Mouse (Mus musculus) MN1 (cell line): ENCODE data around the gene Irf3.

Experiments
- DNase-seq: peaks from one replicate; pipeline ENCODE4 v3.0.0-alpha.2; 2016; ENCODE audit warnings: low spot score

The Irf3 gene

DNA sequence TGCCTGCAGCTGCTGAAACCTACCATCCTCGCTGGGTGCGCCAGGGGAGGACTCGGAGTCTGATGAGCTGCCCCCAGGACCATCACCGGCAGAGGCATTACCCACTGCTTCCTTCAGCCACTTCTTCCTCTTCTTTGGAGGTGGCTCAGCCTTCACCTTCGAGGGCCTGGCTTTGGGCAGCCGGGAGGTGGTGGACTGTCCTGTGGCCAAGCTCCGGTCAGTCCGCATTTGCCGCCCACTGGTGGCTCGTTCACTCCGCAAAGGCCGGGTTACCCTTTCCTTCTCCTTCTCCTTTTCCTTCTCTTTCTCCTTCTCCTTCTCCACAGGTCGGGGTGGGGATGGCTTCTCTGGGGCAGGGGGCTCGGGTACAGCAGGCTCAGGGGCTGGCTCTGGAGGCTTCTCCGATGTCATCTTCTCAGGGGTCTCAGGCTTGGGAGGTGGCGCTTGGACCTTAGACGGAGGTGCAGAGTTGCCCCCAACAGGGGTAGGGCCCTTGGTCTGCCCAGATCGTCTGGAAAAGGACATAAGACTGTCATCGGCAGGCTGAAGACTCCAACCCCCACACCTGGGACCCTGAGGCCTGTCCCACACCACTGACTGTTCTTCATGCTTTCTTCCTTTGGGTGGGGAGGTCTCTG, 36.4 kb downstream of the Irf3 start:
- no peak for DNase-seq

DNA sequence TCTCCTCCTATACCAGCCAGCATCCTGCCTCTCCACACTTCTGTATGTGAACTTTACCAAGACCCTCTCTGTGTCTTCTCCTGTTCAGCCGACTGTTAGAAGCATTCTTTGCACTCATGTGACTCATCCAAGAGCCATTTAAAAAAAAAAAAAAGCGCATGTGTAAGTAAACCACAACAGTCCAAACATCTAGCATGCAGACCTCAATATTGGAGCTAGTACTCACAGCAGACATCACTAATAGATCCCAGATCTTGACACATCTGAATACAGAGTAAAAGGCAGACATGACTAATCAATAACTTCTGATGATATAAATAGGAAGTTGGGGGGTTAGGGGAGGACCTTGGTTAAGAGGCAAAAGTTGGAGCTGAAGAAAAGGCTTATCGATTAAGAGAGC, 38.2 kb downstream of the Irf3 start:
- DNase-seq = peak; percentile 27

DNA sequence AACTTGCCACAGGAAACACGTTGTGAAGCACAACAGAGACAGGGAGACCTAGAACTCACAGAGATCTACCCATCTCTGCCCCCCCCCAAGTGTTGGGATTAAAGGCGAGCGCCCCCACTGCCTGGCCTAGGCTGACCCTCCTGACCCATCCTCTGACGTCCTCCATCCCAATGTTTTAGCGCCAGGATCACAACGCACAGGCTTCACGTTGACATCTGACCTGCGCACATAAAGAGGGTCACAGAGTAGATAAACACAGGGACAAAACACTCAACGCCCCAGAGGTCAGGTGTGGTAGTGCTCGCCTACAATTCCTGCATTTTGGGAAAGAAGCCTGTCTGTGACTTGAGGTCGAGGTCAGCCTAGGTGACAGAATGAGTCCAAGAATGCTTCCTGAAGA, 39.3 kb downstream of the Irf3 start:
- DNase-seq = no peak

DNA sequence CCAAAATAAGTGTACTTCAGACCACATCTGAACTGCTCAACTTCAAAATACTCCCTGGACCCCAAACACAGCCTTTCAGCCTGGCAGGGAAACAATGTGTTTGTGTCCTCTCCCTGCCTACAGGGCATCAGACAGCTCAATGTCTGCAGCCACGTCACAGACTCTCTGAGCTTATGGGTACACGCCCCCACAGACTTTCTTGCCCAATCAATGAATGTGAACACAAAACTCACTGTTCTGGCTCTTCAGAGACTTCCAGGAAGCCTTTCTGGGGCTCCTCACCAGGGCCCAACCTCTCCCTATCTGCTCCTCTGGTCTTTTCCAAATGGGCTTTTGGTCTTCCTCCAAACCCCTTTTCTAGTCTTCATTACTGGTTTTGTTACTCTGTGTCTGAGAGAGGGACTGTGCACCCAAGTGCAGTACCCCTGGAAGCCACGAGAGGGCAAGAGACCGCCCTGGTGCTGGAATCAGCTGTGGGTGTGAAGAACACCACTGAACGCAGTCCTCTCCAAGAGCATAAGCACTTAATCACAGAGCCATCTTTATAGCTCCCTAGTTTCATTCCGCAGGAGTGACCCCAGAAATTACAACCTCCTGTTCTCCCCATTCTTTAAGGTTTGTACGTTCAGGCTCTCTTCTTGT, 40.4 kb downstream of the Irf3 start:
- DNase-seq = no peak

DNA sequence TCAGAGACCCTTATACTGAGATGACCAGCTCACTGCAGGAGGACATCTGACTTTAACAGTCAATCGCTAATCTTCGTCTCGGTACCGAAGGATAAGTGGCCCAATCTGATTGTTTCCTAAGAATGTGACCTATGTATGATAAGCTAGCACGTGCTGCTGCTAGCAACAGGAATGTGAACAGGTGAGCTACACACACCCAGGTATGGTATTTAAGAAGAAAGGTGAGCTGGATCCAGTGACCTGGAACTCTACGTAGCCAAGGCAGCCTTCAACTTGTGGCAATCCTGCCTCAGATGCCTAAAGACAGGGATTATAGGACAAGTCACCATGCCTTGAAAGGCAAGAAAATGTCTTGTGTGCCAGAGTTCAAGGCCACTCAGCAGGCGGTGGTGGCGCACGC, 41.0 kb downstream of the Irf3 start:
- DNase-seq = no peak

DNA sequence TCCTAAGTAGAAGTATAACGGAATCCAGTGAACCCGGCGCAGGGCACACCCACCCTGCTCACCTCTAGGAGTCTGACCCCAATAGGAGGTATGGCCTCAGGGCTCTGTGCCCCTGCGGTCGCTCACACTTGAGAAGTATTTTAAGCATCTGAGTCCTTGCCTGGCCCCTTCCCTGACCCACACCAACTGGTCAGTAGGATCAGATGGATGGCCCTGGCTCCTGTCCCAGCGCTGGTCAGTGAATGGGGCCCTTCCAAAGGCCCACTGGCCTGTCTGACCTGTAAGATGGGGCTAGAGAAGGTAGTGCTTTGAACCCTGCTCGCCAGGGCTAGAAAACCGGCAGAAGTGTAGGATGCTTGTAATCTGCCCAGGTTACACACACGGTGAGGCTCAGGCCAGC, 43.4 kb downstream of the Irf3 start:
- DNase-seq = no peak

DNA sequence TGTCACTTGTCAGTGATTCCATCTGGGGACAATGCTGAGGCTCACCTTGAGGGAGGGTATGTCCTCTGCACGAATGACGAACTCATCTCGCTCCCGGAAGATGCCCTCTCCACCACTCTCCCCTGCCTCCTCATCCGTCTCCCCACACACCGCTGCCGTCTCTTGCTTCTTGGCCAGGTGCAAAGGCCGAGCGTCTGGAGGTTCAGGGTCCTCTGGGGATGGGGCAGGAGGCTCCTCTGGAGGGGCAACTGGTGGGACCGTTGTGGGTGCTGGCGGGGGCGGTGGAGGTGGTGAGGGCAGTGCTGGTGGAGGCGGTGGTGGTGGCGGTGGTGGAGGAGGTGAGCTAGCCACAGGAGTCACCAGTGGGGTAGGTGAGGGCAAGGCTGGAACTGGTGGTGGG, 45.9 kb downstream of the Irf3 start:
- DNase-seq = no peak

DNA sequence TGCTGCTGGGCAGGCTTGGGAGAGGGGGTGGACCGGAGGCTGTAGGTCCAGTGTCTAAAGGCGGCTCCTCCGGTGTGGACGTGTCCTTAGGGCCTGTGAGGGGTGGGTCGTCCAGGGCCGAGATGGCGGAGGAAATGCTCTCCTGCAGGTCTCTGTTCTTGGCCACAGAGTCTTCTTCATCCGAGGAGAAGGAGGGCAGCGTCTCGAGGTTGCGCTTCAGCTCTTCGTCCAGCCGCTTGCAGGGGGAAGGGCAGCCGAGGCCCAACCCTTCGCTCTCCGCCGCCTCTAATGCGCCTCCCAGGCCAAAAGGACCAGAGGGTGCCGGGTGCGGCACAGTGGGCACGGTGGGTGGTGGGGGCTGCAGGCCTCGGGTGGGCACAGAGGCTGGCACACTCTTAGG, 48.3 kb downstream of the Irf3 start:
- no peak for DNase-seq

DNA sequence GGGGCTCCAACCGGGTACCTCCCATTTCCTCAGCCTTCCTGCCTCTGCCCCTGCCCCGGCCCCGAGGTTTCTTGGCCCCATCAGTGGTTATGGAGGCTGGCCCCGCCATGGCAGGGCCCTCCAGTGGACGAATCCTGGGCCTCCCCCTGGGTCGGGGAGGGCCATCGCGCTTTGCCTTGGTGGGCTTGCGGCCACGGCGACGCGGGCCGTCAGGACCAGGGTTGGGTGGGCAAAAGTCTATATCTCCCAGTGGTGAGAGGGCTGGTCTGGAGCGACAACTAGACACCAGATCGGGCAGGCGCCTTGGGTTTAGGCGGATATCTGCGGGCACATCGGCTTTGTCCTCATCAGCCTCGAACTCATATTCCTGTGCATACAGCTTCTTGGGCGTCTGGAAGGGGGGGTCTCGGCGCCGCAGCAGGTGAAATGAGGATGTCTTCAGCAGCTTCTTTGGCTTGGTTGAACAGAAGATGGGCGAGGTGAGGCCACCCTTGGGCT, 49.5 kb downstream of the Irf3 start:
- DNase-seq = no peak

DNA sequence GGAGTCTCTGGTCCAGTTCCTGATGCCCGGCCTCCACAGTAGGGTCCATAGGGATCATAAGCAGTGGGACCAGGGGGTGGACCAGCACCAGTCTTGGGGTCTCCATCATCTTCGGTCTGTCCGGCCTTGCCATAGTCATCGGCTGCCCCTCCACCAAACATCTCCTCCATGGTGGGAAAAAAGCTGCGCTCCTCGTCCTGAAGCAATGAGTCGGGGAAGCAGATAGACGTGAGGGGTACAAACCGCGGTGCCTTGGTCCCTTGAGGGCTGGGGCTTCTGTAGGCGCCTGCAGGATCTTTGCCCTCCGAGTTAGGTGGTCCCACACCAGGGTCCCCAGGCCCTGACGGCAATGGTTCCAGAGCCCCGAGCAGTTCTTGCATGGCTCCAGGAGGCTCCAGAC, 50.0 kb downstream of the Irf3 start:
- no peak for DNase-seq

DNA sequence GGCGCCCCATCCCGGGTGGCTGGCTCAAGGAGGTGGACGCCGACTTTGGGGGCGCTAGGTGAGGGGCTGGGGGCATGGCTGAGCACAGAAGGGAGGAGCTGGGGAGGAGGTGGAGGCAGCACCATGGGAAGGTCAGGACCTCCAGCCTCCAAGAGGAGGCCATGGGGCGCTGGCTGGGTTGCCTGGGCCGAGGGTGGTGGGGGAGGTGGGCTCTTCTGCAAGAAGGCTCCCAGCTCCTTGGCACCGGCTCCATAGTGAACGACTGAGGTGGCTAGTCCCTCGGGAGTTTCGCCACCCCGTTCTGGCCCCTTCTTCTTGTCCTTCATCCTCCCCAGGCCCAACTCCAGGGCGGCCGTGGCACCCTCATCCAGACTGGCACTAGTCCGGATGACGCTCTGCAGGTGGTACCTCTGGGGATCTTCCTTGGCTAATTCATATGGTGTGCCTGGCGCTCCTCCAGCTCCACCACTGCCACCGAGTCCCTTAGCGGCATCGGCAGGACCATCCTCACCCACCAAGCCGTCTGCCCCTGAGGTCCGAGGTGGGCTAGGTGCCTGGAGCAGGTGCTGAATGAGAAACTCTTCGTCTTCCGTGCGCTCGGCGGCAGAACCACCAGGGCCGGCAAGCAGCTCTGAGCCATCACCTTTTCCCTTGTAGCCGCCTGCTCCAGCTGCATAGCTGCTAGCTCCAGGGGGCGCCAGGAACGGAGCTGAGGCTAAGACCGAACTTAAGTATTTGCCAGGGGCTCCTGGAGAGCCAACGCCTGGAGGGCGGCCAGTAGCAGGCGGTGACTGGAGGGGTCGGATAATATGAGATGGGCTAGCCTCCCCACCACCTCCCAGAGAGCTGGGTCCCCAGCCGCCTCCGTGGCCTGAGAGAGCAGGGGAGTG, 50.8 kb downstream of the Irf3 start:
- DNase-seq = peak; percentile 33

DNA sequence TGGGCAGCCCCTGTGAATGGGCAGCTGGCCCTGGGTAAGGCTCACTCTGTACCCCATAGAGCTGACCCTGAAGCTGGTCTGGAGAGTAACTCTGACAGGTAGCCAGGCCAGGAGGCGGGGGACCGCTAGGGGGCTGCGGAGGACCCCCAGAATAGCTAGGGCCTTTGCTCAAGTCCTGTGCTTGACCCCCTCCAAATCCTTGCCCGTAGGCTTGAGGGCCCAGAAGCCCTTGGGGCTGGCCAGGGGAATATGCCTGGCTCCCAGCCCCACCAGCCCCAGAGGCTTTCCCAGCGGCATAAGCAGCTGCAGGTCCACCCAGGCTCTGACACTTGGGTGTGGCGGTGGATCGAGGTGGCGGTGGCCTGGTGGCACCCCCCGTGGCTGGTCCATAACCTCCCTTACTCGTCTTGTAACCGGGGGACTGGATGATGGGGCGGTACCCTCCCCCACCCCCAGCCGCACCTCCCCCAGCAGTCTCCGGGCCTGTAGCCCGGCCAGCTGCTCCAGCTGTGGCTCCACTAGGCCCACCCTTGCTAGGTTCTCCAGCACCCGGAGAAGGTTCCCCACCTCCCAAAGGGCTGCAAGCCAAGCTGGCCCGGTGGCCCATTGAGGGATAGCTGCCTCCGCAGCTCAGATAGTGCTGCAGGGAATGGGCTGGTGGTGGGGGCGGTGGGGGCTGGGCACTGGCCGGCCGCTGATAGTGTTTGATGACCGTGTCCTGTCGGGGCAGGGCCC, 51.6 kb downstream of the Irf3 start:
- peak; percentile 26 for DNase-seq

DNA sequence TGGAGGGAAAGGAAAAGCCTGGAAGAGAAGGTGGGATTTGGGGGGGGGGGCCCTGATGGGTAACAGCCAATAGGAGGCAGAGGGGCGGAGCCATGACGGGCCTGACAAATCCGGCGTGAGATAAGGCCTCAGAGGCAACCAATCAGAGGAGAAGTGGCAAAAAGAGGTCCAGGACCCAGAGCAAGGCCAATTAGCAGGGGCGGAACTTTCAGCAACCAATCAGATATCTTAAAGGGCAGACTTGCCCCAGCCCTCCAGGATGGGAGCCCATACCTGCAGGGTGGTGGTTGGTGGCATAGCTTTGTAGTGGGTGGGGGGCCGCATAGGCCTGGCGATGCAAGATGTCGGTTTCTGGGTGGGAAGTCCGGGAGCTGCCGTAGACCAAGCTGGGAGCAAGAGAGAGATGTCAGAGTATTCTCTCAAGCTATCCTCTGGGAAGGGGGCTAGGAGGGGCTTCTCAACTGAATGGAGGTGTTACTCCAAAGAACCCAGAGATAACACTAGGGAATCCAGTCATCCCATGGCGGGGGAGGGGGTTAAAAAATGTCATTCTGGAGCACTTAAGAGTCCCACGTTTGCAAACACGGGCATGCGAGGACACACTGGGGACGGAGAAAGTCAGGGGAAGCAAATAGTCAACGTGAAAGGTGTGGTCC, 53.6 kb downstream of the Irf3 start:
- DNase-seq = peak; percentile 87

DNA sequence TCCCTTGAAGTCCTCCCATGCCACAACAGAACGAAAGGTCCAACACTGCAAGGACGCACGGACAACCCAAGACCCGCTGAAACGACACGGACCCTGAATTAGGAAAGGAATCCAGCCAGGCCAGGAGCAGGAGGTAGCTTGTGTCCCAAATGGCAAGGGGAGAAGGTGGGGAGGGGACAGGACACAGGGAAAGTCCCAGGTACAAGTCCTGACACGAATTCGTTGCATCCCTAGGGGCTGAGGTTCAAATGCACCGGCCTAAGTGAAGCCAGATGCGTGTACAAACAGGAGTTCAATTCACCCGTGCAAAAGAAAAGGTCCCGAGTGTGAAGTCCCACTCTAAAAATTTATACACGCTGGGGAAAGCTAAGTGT, 54.1 kb downstream of the Irf3 start:
- DNase-seq = peak; percentile 21
